Mouse (Mus musculus): ENCODE measurements at regions not wholly inside any gene's neighbourhood (a gene's known extent, or its start where the extent isn't known, plus 50 kb on each side); places are given as distances from the start of the nearest gene placed in this dataset.

DNA sequence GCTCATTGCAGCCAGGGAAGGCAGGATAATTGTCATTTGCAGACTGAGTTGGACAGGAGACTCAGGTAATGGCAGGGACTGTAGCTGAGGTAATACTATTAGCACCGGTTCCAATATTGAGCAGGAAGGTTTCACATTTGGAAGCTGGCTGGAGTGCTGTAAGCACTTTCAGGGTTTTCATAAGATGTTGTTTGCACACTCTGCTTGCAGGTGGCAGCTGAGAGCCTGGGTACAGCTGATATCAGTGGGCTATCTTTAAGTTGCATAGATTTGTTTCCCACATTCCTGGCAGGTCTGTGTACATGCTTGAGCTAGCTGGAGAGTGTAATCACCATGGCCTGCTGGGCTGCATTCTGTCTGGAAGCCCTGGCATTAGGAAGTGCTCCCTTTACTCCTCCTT is 299.0 kb upstream of the Fsip2 start:
- peaks cover 29% of the 10 kb centered on the region for H3K9me3 ChIP-seq (replicated peaks; ENCODE audit: low read length)
- no peaks in the 10 kb centered on the region for H3K36me3 ChIP-seq (replicated peaks in 1 of 2; ENCODE audit: control insufficient read depth in 1 of 2, insufficient read depth in 1 of 2, low read length in 1 of 2)
- H3K4me1 ChIP-seq (ENCODE audit: control insufficient read depth in 1 of 2, insufficient read depth in 2 of 2), result no peaks in the 10 kb centered on the region
- no peaks in the 10 kb centered on the region for H3K27me3 ChIP-seq (replicated peaks)
- H3K4me3 ChIP-seq (replicated peaks in 1 of 3; ENCODE audit: low read depth in 2 of 3, low read length in 2 of 3, poor library complexity in 1 of 3), result no peak overlapping the region
- TF ChIP-seq GABPA (IDR thresholded peaks at IDR 0.05; ENCODE audit: insufficient replicate concordance, low read depth, low read length), result no peak
- in situ Hi-C loops (cut with MboI; ENCODE audit: low pct_ligation_motif_present, low pct_unique_long_range_greater_than_20kb, low sequenced_read_pairs), result no loop called here
- no peak overlapping the region for H3K4me2 ChIP-seq (ENCODE audit: insufficient read depth, low read depth, poor library complexity, severe bottlenecking)
- DNase-seq (ENCODE audit: extremely low read depth), result no peak
- H3K79me2 ChIP-seq (replicated peaks; ENCODE audit: control insufficient read depth, extremely low read depth, insufficient read depth, poor library complexity, severe bottlenecking), result no peaks in the 10 kb centered on the region
- no peak overlapping the region for H3K9ac ChIP-seq (ENCODE audit: insufficient read depth, low read depth)
- no peak overlapping the region for H3K27ac ChIP-seq (ENCODE audit: insufficient read depth, low read depth)
- dilution Hi-C loops (cut with MboI; ENCODE audit: extremely low pct_ligation_motif_present, extremely low pct_unique_long_range_greater_than_20kb, low sequenced_read_pairs), result no loop called here

All from CH12.LX (cell line).